Mouse (Mus musculus): ENCODE measurements at regions not wholly inside any gene's neighbourhood (a gene's known extent, or its start where the extent isn't known, plus 50 kb on each side); places are given as distances from the start of the nearest gene placed in this dataset.

- TF ChIP-seq RCOR1 (IDR thresholded peaks at IDR 0.05; ENCODE audit: low read depth, low read length) (no peak), CTCF (IDR thresholded peaks at IDR 0.05 in 2 of 3, conservative IDR thresholded peaks at IDR 0.05 in 1 of 3; ENCODE audit: control insufficient read depth in 1 of 3, insufficient read depth in 1 of 3, low read depth in 2 of 3, low read length in 3 of 3, poor library complexity in 1 of 3, severe bottlenecking in 1 of 3) (no peak), POLR2A (IDR thresholded peaks at IDR 0.05; ENCODE audit: control insufficient read depth in 1 of 2, insufficient read depth in 1 of 2, low read depth in 1 of 2, low read length in 2 of 2, poor library complexity in 1 of 2) (no peak), MYC (IDR thresholded peaks at IDR 0.05; ENCODE audit: low read depth, low read length) (no peak), CHD1 (IDR thresholded peaks at IDR 0.05; ENCODE audit: low read depth, low read length) (no peak), POLR2AphosphoS2 (IDR thresholded peaks at IDR 0.05; ENCODE audit: low read length) (no peak), ZKSCAN1 (IDR thresholded peaks at IDR 0.05; ENCODE audit: low read depth, low read length) (no peak), TCF12 (IDR thresholded peaks at IDR 0.05; ENCODE audit: low read depth, low read length) (no peak), GATA1 (IDR thresholded peaks at IDR 0.05; ENCODE audit: low read depth, low read length) (no peak), SIN3A (IDR thresholded peaks at IDR 0.05; ENCODE audit: low read length) (no peak)
These were observed 429.9 kb downstream of the Hs3st1 start for GRCm38 (mm10) chr5:39325399-39325798.
